Mouse (Mus musculus): ENCODE results near the gene Macrod2.

Macrod2 gene

DNA sequence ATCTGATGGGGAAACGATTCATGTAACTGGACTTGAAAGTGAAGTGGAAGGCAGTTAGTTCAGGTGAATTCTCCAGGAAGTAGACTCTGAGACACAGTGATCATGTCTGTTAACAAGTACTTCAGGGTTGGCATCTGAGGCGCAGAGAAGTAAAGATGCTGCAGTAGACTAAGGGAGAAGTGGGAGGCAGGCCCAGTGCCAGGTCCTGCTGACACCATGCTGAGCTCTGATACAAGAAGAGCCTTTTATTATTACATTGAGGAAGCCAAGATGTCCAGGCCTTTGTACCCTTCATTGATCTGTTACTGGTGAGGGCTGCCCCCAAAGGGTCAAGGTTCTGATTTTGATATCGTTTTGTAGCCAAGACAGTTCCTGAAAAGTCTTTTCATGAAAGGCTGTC, 1327.4 kb downstream of the Macrod2 start:
- DNase-seq: no peak

DNA sequence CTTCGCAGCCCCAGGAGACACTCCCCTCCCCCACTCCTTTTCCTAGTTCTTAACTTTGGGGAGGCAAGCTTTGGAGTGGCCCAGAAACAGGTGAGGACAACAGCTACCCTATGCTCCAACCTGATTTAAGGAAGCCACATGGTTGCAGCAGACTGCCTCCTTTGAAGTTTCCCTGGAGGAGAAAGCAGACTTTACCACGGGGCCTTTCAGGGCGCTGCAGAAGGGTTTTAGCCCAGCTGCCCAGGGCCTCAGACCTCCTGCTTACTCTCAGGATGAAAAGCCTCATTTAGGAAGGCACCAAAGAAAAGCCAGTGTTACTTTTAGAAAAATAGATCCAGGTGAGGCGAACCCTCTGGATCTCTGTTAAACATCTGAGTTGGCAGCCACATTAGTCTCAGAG, 1333.9 kb downstream of the Macrod2 start:
- DNase-seq: no peak

DNA sequence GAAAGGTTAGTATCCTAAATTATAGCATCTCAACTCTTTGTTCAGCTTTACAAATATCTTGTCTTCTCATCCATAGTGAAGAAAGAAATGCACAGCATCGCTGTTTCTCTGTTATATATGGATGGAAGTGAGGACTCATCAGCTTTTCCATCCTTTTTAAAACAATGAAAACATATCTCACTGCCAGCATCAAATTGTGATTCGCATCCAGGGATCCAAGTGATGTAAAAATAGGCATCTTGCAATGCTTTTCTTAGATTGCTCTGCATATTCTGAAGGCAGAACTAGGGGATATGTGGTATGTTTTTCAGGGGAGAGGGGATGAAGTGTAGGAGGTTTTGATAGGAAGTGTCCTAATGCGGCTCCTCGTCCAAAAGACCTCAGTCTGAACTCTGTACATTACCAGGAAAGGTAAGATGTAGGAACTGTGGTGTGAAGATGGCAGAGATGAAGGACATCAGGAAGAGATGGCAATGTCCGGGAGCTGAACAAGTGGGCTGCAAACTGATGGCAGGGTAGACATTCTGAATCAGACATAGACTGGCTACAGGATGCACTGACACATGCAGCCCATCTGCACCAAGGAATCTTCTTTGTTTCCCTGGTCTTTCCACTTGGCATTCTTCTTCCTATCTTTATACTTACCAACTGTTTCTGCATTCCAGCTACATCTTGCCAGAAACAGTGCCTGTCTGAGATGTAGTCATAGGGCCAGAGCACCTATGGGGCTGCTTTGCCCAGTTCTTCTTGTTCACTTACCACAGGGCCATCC, 1341.8 kb downstream of the Macrod2 start:
- no peak for DNase-seq

DNA sequence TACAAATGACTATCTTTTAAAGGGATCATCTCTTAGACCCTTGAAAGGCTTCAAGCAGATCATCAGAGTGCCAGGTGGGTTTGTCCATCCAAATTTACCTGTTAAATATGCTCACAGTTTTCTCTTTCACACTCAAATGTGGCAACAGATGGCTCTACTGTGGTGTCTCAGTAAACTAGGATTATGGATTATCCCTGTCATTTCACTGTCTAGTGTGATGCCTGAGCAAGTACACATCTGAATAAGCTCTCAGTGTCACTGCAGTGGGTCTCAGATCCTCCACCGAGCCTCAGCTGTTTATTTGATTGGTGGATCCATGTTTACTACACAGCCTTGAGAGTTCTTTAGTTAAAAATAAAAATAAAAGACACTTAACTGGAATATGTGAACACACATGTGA, 1343.6 kb downstream of the Macrod2 start:
- no peak for DNase-seq

DNA sequence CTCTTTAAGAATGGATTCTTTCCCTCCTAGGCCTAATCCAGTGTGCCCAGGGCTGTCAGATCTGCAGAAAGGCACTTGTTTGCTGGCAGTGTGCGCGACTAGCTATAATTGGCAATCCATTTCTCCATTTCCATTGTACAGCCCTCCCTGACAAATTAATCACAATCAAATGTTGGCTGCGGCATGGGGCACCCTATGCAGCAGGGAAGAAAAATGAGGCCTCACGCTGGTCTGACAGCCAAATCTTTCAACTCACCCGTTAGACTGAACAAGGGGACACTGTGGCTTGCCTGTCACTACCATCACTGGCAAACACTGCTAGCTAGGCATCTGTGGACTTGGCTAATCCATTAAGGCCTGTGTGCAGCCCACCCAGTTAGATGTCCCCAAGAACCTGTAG, 1345.2 kb downstream of the Macrod2 start:
- DNase-seq: no peak

DNA sequence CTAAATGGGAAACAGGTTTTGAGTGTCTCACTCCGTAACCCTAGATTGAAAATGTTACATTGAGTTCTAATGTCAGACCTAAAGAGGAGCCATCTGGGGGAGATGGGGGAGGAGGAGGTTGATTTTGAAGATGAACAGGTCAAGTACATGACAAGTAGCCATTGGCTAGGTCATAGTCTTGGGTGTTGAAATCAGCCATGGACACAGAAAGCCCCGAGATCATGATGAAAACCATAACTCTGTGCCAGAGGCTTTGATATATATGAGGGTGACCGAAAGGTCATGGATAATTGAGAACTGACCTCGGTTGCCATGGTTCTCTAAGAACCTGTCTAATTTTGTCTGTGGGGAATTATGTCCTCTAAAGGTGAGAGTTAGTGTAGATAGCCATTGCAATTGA, 1405.1 kb downstream of the Macrod2 start:
- no peak for DNase-seq

DNA sequence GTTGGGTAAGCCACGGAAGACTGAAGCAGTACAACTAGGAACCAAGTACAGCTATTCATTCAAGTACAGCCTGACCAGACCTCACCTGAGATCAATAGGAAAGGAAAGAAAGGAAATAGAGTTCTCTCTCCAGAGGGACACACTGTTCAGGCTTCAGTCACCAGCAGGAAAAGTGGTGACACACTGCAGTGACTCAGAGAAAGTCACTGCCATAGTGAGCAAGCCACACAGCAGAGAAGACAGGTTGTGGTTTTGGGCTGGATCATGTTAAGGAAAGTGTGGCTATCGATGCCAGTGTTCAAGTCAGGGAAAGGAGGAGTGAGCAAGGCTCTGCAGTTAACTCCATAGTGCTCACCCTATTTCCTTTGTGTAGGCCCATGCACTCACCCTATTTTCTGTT, 1405.8 kb downstream of the Macrod2 start:
- no peak for DNase-seq

DNA sequence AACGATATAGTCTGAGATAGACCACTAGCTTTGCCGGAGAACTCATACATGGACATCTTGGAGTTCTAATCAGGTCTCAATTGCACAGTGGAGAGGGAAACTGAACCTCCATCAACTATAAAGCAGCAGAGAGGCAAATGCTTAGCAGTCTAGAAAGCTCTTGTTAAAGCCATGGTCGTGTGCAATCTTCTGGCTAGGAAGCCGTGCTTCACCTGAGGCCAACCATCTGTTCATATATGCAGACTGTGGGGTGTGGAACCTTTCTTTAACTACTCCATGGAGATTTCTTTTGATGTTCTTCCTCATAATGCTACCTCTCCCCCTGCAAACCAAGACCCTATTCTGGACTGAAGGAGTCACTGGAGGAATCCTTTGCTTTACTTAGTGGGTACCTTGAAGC, 1421.2 kb downstream of the Macrod2 start:
- DNase-seq: no peak

DNA sequence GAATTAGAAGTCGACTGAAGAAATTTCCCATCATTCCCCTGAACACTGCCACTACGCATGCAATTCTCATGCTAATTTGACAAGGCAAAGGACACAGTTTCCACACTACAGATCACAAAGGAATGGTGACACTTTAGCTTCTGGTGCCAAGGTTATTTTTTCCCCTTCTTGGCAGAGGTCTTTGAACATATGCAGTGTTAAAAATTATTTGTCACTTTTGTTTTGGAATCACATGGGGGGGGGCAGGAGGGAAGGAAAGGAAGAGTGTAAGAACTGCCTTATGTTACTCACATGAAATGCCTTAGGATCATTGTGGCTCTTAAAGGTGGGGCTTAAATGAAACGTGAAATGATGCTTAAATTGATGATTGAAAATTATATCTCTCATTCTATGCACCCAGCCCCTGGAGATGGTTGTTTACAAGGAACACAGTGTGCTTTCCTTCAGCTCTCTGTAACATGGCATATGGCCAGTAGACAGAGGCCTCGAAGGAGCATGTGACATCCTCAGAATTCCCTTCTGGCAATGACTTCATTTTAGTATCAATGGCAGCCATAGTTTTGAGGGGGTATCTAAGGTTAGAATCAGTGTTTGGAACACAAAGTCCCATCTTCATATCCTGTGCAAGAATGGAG, 1422.6 kb downstream of the Macrod2 start:
- DNase-seq: no peak

DNA sequence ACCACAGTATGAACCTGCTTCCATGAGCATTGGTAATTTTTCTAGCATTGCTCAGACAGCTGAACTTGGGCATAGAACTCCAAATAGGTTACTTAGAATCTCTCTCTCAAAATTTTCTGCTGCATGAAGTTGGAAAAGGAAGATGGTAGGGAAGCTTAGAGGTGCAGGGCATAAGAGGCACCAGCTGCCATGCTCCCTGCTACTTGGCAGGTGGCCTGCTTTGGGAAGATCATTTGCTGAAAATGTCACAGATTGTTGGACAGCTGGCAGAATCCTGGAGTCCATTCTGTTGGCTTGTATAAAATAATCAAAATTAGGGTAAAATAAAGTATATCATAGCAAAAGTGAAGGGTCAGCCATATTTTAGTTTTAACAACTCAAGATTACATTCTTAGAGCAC, 1425.7 kb downstream of the Macrod2 start:
- DNase-seq: no peak

DNA sequence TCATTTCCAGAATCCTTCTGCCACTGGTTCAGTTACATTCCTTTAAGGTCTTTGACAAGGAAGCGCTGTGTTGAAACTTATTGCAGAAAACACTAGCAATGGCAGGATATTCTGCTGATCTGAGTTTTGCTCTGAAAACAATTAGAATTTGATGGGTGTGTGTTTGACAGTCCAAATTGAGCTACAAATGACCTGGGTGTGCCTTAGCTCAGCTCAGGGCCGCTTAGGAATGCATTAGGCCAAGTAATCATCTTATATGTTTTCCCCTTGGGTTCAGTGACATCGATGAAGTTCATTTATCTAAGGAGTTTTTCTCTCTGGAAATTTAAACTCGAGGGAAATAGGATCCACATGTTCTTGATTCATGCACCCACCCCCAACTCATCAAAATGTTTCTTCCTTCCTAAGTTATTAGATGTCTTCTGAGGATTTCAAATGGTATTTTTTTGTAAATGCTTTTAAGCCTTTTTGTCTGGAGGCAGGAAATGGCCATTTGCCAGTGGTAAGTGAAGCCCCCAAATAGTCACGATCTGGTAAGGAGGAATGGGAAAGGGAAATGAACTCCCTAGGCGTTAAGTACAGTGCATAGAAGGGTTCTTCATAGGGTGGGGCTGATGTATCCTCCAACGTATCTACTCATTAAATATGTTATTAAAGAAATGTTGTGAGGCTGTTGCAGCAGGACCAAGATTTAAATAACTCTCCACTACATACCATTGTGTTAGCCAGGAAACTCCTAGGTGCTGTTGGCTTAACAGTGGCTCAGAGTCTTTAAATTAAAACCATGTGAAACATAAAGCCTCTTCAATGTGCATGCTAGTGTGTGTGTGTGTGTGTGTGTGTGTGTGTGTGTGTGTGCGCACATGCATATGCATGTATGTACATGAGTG, 1430.7 kb downstream of the Macrod2 start:
- no peak for DNase-seq

DNA sequence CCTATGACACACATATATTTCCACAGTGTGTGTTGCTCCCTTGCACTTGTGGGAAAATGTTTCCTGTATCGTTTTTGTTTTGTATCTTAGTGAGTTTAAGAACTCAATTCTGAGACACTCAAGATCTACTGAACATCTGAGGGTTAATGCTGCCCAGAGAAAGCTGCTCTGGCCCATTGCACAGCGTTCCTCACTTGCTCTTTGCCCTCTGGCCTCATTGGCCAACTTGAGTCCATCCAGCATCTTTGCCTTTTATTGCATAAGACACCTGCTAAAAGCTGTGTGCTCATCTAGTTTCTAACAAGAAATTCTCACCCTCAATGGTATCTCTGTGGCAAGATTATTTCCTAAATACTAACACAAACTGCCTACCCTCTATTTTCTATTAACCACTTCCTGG, 1435.4 kb downstream of the Macrod2 start:
- DNase-seq: no peak

DNA sequence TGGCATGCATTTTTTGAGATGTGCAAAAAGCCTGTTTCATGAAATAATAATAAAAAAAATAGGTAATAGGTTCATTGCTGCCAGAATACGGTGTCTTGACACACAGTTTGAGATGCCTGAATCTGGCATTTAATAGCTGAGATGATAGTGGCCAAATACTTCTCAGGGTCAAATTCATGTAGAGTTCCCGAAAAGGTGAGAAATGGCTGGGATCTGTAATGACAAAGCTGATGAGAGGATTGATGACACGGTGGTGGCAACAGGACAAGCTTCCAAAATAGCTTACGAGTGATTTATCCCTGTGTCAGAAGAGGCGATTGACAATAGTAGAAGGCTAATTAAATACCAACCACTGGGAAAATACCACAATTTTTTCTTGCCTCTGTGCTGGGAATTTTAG, 1436.4 kb downstream of the Macrod2 start:
- DNase-seq: no peak

DNA sequence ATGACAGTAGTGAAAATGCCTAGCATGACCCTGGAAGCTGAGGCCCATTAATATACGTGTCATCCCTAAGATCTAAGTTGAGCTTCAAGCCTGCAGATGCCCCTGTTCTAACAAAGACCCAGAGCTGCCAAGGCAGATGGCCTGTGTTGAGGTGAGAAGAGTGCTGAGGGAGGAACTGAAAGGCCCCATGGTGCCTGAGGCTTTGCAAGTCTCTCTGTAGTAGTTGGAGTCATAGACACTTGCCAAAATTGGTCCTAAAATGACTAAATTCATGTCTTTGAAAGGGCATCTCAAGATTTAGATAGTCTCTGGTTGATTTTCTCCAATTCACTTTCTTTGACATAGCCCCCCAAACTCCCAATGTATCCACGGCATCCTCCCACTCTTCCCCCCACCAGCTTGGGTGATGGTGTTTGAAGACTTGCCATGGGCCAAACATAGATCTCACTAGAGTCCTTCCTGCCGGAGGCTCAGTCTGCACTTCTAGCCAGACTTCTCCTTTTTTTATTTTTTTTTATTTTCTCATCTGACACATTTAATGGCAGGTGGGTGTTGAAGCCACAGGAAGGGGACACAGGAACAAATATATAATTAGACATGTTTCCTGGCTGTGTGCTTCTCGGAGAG, 1439.2 kb downstream of the Macrod2 start:
- DNase-seq: no peak

DNA sequence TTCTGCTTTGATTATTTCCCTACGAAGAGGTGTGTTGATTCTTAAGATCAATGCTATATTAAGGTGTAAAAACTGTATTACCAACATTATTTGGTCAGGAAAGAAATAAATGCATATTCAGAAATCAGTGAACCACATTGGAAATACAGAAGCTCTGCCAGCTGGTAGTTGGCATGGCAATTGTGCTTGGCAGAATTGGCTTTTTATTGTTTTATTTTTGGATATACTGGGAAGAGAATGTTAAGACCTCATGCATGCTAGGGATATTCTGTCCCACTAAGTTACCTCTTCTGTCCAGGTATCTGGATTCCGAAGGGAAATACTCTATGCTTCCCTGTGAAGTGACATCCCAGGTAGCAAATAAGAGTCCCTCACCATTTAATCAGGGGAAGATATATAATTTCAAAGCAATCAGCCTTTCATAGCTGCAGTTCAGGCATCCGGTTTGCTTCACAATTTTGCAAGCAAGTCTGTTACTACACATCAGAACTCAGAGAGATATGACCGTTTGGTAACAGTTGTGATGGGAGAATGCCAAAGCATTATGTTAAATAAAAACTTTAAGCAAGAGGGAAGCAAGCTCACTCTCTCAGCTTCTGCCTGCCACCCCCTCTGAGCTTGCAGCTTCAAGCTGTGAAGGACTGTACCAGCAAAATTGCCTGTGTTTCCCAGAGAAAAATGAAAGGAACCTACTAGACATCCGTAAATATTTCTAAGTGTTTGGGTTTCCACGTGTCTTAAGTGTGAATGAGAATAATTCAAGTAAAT, 1449.5 kb downstream of the Macrod2 start:
- no peak for DNase-seq

DNA sequence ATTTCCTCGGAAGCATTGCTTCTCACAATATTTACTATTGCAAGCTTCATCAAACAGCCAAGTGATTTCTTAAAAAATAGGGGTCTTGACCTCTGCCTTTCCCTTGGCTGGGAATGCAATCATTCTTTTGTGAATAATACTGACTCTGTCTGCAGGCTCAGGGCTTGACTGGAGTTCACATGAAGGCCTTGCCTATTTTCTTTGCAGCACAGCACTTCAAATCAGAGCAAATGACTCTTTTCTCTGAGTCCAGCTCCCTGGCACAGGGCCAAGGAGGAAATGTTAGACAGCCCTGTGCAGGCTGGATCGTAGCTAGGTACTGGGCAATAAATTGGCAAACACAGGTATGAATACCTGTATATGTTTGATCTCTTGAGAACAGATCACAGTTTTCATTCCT, 1464.1 kb downstream of the Macrod2 start:
- DNase-seq: no peak

DNA sequence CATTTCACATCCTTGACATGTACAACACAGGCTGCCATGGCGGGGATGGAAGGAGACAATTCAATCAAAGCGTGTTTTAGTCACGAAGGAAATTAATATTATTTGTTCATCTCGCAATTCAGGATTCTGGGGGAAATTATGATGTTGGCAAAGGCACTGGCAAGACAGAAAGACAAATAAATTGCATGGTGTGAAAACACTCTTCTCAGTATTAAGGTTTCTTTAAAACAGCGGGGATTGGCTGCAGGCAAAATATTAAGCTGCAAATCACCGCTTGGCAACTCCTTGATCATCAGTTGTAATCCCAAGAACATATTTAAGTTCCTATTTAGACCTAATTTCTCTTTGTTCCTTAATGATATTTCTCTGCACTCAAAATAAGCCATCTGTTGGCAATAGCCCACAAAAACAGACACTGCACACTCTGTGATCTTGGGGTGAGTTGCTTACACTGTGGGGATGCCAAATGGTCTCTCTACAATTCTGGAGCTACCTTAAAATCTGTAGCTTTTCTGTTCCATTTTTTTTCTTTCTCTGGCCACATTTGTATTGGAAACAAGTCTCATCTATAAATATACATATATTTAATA, 1466.7 kb downstream of the Macrod2 start:
- no peak for DNase-seq

DNA sequence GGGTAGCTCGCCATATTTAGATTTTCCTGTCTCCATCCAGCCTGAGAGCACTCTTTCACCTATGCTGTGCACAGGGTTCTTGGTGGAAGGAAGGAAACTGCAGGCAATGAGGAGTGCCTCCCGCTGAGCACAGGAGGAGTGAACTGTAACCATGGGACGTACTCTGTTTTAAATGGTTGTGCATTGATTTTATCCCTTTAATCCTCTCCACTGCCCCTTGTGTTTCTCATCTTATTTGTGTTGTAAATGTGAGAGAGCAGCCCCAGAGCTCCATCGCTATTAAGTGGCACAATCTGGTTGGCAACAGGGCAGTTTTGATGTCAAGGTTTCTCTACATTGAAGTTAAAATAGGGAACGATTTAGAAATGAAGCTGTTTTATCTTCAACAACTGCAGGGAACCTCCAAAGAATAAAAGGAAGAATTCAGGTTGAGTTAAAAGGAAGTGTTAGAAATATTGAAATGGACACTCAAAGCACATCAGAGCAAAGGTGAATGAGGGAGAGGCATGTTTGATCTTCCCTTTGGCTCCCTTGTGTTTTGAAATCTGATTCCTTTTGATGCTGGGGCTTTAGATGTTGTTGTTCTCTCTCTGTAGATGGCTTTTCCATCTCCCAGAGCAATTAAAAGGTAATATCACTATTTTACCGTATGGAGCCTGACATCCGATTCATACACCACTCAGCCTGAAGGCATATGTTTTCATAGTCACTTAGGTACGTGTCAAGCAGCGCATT, 1467.6 kb downstream of the Macrod2 start:
- no peak for DNase-seq

DNA sequence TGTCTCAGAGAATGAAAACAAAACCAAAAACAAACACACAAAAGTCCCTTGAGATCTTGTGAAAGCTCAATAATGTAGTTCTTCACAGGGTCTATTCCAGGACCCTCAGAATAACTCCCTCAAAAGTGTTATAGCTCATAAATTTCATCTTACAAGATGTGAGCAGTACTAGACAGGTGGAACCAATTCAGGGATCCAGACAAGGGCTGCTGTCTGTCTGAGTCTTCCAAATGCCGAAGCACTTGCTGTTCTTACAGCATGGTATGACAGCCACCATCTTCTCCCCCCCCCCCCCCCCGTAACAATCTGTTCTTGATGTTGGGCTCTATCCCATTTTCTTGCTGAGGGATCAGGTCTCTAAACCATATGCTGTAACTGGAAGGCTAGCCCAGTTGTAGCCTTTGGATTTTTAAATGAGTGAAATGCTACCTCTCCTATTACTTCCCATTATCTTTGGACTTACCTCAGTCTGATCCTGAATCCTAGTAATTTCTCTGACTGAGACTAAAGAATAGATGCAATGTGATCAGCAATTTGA, 1468.6 kb downstream of the Macrod2 start:
- DNase-seq: no peak

DNA sequence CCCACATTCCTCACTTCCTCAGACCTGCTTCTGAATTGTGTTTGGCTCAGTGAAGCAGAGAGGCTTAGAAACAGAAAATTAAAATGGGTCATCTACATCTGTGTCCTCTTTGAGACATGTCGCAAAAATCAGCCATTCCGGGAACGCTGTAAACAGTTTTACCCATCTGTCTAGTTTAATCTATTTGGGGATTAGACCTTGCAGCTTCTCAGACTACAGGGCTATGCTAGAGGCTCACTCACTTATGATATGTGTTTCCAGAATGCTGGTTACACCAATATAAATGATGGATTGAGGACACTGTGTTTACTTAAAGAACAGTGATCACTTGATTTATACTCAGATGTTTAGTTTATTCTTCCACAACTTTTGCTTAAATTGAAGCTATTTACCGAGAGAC, 1475.8 kb downstream of the Macrod2 start:
- DNase-seq: no peak
